Mouse (Mus musculus) G1E (cell line): ENCODE data around the gene Tmem242.

ENCODE experiments used
- CTCF ChIP-seq: IDR thresholded peaks from 2 replicates; pipeline ENCODE4 v1.5.1; 2012; ENCODE audit warnings: low read depth, low read length, inconsistent platforms, mixed read lengths
- GATA1 ChIP-seq: IDR thresholded peaks from 2 replicates; pipeline ENCODE4 v1.6.1; 2012; ENCODE audit warnings: borderline replicate concordance, low read length, inconsistent platforms, mixed read lengths
- GATA2 ChIP-seq: IDR thresholded peaks from 2 replicates; pipeline ENCODE4 v1.6.1; 2012; ENCODE audit warnings: low read depth, low read length, inconsistent platforms, borderline replicate concordance
- POLR2AphosphoS5 ChIP-seq: IDR thresholded peaks from 2 replicates; pipeline ENCODE4 v1.6.1; 2012; ENCODE audit warnings: low read depth, low read length, inconsistent platforms; ENCODE audit not compliant: insufficient replicate concordance
- TAL1 ChIP-seq: conservative IDR thresholded peaks from 2 replicates; pipeline ENCODE4 v1.6.1; 2012; ENCODE audit warnings: low read depth, low read length, inconsistent platforms, mixed read lengths

DNA sequence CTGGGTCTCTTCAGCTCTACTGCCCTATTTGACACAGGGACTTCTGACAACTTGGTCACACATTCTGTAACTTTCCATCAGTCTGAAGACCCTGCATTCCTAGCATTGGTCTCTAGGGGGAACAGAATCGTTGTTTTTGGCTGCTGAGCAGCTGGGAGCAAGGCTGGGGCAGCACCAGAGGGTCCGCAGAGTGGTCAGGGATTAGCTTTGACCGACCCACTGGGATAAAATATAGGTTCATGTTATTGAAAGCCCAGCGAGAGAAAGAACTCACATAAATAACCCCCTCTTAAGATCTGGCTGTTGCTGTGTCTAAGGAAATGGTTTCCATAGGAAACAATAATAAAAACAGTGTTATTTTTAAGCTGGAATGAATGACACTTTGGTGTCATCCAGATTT, 27.1 kb upstream of the Tmem242 start:
- TF ChIP-seq TAL1 (no peak), CTCF (no peak), GATA1 (no peak), POLR2AphosphoS5 (no peak), GATA2 (no peak)
